Mouse (Mus musculus) limb, embryonic 11.5 days (tissue): ENCODE measurements around the gene Mrpl24. TPM values are rescaled to one million over a fixed set of nuclear protein-coding genes. Genes with fewer than 3 reads are reported as not detected.
"Not testable (repeated sequence)": the region's sequence is repeated elsewhere in the genome, so short reads cannot be mapped to it uniquely, and the experiment has no call there.

ENCODE experiments used
- ATAC-seq: fragments of 200-750 bp; cut with Nextera tagmentation; 2 replicates; pipeline ENCODE4 v1.8.0; 2017; ENCODE audit warnings: low read depth; ENCODE audit not compliant: insufficient number of reproducible peaks, low FRiP score, low TSS enrichment
- DNase-seq: peaks from one replicate; pipeline ENCODE4 v3.0.0-alpha.2; 2015; ENCODE audit warnings: low spot score
- H3K27ac ChIP-seq: fragments of 300-500 bp; sonication (generic); replicated peaks from 2 replicates; pipeline ENCODE4 v1.5.1; 2014; ENCODE audit warnings: low read depth, mild to moderate bottlenecking, low read length
- H3K27me3 ChIP-seq: fragments of 300-500 bp; sonication (generic); 2 replicates; pipeline ENCODE4 v1.6.1; 2014; ENCODE audit warnings: mild to moderate bottlenecking, low read length, mixed read lengths; ENCODE audit not compliant: control insufficient read depth, insufficient read depth
- H3K36me3 ChIP-seq: fragments of 300-500 bp; sonication (generic); 2 replicates; pipeline ENCODE4 v1.6.1; 2014; ENCODE audit warnings: mild to moderate bottlenecking, low read length, moderate library complexity, mixed read lengths; ENCODE audit not compliant: control insufficient read depth, insufficient read depth
- H3K4me1 ChIP-seq: fragments of 300-500 bp; sonication (generic); 2 replicates; pipeline ENCODE4 v1.6.1; 2014; ENCODE audit warnings: low read length, mixed read lengths; ENCODE audit not compliant: control insufficient read depth, insufficient read depth
- H3K4me2 ChIP-seq: fragments of 300-500 bp; sonication (generic); 2 replicates; pipeline ENCODE4 v1.6.1; 2014; ENCODE audit warnings: low read depth, mild to moderate bottlenecking, moderate library complexity; ENCODE audit not compliant: severe bottlenecking
- H3K4me3 ChIP-seq: fragments of 300-500 bp; sonication (generic); 2 replicates; pipeline ENCODE4 v1.5.1; 2014; ENCODE audit warnings: low read depth, low read length
- H3K9ac ChIP-seq: fragments of 300-500 bp; sonication (generic); 2 replicates; pipeline ENCODE4 v1.6.1; 2014; ENCODE audit warnings: mild to moderate bottlenecking, low read length
- H3K9me3 ChIP-seq: fragments of 300-500 bp; sonication (generic); 2 replicates; pipeline ENCODE4 v1.6.1; 2016; ENCODE audit warnings: low read length; ENCODE audit not compliant: control insufficient read depth
- WGBS: fragments of 180-500 bp; shearing (Covaris S2); extraction: QIAGEN DNeasy Blood & Tissue Kit; methylation state at CpG from one replicate; pipeline ENCODE4 v1.1.7; 2014; 5-methylcytosine and 5-hydroxymethylcytosine counted together
- polyA plus RNA-seq: library from polyadenylated mRNA; unstranded; fragments of >200 nt; fragmentation: Nextera tagmentation; extraction: Ambion mirVana; gene quantifications from 2 replicates; pipeline ENCODE4 v1.2.1, GENCODE M21; 2014

Mrpl24 gene
- polyA plus RNA-seq, 1 experiment from 2014 or later: 76.8 TPM

GRCm38 (mm10) chr3:87891481-87891880 is 27.8 kb upstream of the Mrpl24 start:
- no peak overlapping the region for H3K9ac ChIP-seq
- H3K27me3 ChIP-seq: no peaks in the 10 kb centered on the region
- no peak overlapping the region for H3K27ac ChIP-seq
- DNase-seq (no peak), ATAC-seq (no peak)
- no peak overlapping the region for H3K4me2 ChIP-seq
- no peak overlapping the region for H3K4me3 ChIP-seq
- H3K9me3 ChIP-seq: no peaks in the 10 kb centered on the region
- no peaks in the 10 kb centered on the region for H3K4me1 ChIP-seq
- WGBS: 69% methylated on average over 3 of the region's 3 CpGs
- H3K36me3 ChIP-seq: no peaks in the 10 kb centered on the region

- 82% methylated on average over 3 of the region's 3 CpGs for WGBS
- no peak overlapping the region; the same call in 1 of the 2 replicates for H3K9ac ChIP-seq
- no peaks in the 10 kb centered on the region for H3K9me3 ChIP-seq
- ATAC-seq: no peak
- H3K4me3 ChIP-seq: no peak overlapping the region
- DNase-seq: no peak
- H3K4me2 ChIP-seq: no peak overlapping the region
- H3K4me1 ChIP-seq: no peaks in the 10 kb centered on the region
- no peaks in the 10 kb centered on the region for H3K27me3 ChIP-seq
- H3K27ac ChIP-seq: no peak overlapping the region
- H3K36me3 ChIP-seq: no peaks in the 10 kb centered on the region
Observed at GRCm38 (mm10) chr3:87893367-87893905, 25.9 kb upstream of the Mrpl24 start.

GRCm38 (mm10) chr3:87899266-87899665 is 20.0 kb upstream of the Mrpl24 start:
- DNase-seq: no peak
- 81% methylated on average over 3 of the region's 3 CpGs for WGBS
- H3K4me1 ChIP-seq: no peaks in the 10 kb centered on the region
- H3K36me3 ChIP-seq: no peaks in the 10 kb centered on the region
- no peaks in the 10 kb centered on the region for H3K9me3 ChIP-seq
- no peak overlapping the region for H3K9ac ChIP-seq
- H3K4me2 ChIP-seq: no peak overlapping the region
- ATAC-seq: no peak
- H3K27ac ChIP-seq: no peak overlapping the region
- no peaks in the 10 kb centered on the region for H3K27me3 ChIP-seq
- H3K4me3 ChIP-seq: no peak overlapping the region

GRCm38 (mm10) chr3:87899776-87900175 is 19.5 kb upstream of the Mrpl24 start:
- no peak overlapping the region for H3K27ac ChIP-seq
- 76% methylated on average over 3 of the region's 3 CpGs for WGBS
- ATAC-seq: no peak
- H3K4me2 ChIP-seq: no peak overlapping the region
- no peak overlapping the region for H3K4me3 ChIP-seq
- DNase-seq: no peak
- H3K4me1 ChIP-seq: no peaks in the 10 kb centered on the region
- no peaks in the 10 kb centered on the region for H3K27me3 ChIP-seq
- no peaks in the 10 kb centered on the region for H3K9me3 ChIP-seq
- no peaks in the 10 kb centered on the region for H3K36me3 ChIP-seq
- H3K9ac ChIP-seq: no peak overlapping the region

GRCm38 (mm10) chr3:87901036-87901624 is 18.2 kb upstream of the Mrpl24 start:
- H3K9me3 ChIP-seq: no peaks in the 10 kb centered on the region
- no peak overlapping the region; the same call in 1 of the 2 replicates for H3K27ac ChIP-seq
- 56% methylated on average over 1 of the region's 1 CpGs for WGBS
- no peak overlapping the region for H3K4me3 ChIP-seq
- ATAC-seq: no peak
- no peak overlapping the region for H3K9ac ChIP-seq
- no peaks in the 10 kb centered on the region for H3K27me3 ChIP-seq
- no peak for DNase-seq
- H3K4me2 ChIP-seq: no peak overlapping the region
- H3K4me1 ChIP-seq: no peaks in the 10 kb centered on the region
- H3K36me3 ChIP-seq: no peaks in the 10 kb centered on the region

GRCm38 (mm10) chr3:87901959-87902358 is 17.3 kb upstream of the Mrpl24 start:
- H3K9ac ChIP-seq, H3K27ac ChIP-seq: not testable (repeated sequence)
- 78% methylated on average over 6 of the region's 6 CpGs for WGBS

GRCm38 (mm10) chr3:87903821-87904220 is 15.5 kb upstream of the Mrpl24 start:
- H3K9me3 ChIP-seq: no peaks in the 10 kb centered on the region
- no peak overlapping the region for H3K9ac ChIP-seq
- DNase-seq: no peak
- no peak overlapping the region for H3K4me3 ChIP-seq
- 50% methylated on average over 5 of the region's 5 CpGs for WGBS
- peak overlapping the region; percentile 58 for H3K27ac ChIP-seq
- H3K4me2 ChIP-seq: no peak overlapping the region; the same call in 1 of the 2 replicates
- no peaks in the 10 kb centered on the region for H3K27me3 ChIP-seq
- no peaks in the 10 kb centered on the region for H3K36me3 ChIP-seq
- H3K4me1 ChIP-seq: peaks cover 10% of the 10 kb centered on the region; the same call in 1 of the 2 replicates
- no peak for ATAC-seq

More at GRCm38 (mm10) chr3:87901959-87902358, 17.3 kb upstream of the Mrpl24 start:
- H3K36me3 ChIP-seq, ATAC-seq, H3K4me2 ChIP-seq, H3K4me1 ChIP-seq, H3K27me3 ChIP-seq, DNase-seq, H3K9me3 ChIP-seq, H3K4me3 ChIP-seq: not testable (repeated sequence)

GRCm38 (mm10) chr3:87905880-87906485 is 13.3 kb upstream of the Mrpl24 start, which contains the start of gene Hdgf:
TSS of gene Hdgf (plus strand) at chr3:87906321.
- peak; percentile 88 for ATAC-seq
- peak within 1 kb of the TSS; percentile 99 for H3K4me3 ChIP-seq
- H3K27me3 ChIP-seq: no peaks in the 10 kb centered on the region
- no peaks in the 10 kb centered on the region for H3K9me3 ChIP-seq
- no peaks in the 10 kb centered on the region for H3K36me3 ChIP-seq
- H3K4me2 ChIP-seq: peak within 1 kb of the TSS; percentile 86
- H3K27ac ChIP-seq: peak within 1 kb of the TSS; percentile 96
- H3K4me1 ChIP-seq: peaks cover 24% of the 10 kb centered on the region; the same call in 1 of the 2 replicates
- peak; percentile 97 for DNase-seq
- H3K9ac ChIP-seq: peak within 1 kb of the TSS; percentile 99
- WGBS: under 1% methylated on average over 49 of the region's 57 CpGs
